Mouse (Mus musculus) stomach, postnatal 0 days (tissue): Measurements from ENCODE around the gene Sdhaf1.

Experiments
- CTCF ChIP-seq: IDR thresholded peaks from 2 replicates; pipeline ENCODE4 v1.5.1; 2016; ENCODE audit warnings: antibody characterized with exemption, low read depth, mild to moderate bottlenecking, moderate library complexity
- EP300 ChIP-seq: optimal IDR thresholded peaks from 2 replicates; pipeline ENCODE3; 2016; ENCODE audit warnings: antibody characterized with exemption

GRCm38 (mm10) chr7:30354059-30354458, 30.4 kb upstream of the Sdhaf1 start:
- no peak for TF ChIP-seq CTCF
- no peak for TF ChIP-seq EP300
